Comparison of ENCODE assay signal across 10 mouse cellular contexts in the genomic region with DNA sequence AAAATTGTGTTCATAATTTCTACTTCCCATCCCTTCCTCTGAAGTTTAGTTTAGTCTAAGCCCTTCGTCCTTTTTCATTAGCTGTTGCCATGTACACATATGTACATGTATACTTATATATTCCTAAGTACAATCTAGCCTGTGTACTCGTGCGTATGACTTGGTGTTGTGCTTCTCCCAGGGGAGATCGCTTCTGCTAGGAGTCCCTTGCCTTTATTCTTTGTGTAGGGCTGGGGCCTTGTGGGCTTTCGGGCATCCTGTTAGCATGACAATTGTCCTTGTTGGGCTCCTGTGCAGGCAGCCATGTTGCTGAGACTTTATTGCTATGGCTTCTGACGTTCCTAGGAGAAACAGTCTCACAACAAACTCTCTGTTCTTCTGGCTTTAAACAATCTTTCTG. TPM values are rescaled to one million over a fixed set of nuclear protein-coding genes. Genes with fewer than 3 reads are reported as not detected.
DNase-seq lines count a peak whose midpoint lies in the region; ATAC-seq and TF ChIP-seq lines count a peak whose summit lies in the region.
"Had no signal": no experiment of that assay in that cellular context is flagged by ENCODE, and none has a peak within 500 bp of the region (broad histone marks: within the 10 kb centered on the region; RNA-seq: fewer than 3 reads in every experiment).

No protein-coding gene starts in this region.

- no peak for ATAC-seq in intestine, embryonic 15.5 days
- ATAC-seq in intestine, postnatal 0 days = no peak
- no peak for ATAC-seq in embryonic facial prominence, embryonic 14.5 days (ENCODE audit: low read depth)
- no peak for ATAC-seq in stomach, embryonic 16.5 days (ENCODE audit: insufficient read depth, low FRiP score)

- DNase-seq in spleen, postnatal 36 days (ENCODE audit: low spot score in 2 of 2) = peak; percentile 7 to 27
- DNase-seq in spleen, postnatal 10 days (ENCODE audit: low spot score in 2 of 2) = no peak
- DNase-seq in embryonic facial prominence, embryonic 14.5 days (ENCODE audit: low spot score) = peak; percentile 35
- no peak for DNase-seq in spleen, adult 18-20 months
- DNase-seq in thymus, postnatal 25 days = no peak
- DNase-seq: right cerebral cortex, adult 18-20 months had no signal

- TF ChIP-seq CTCF in intestine, postnatal 0 days (IDR thresholded peaks at IDR 0.05; ENCODE audit: low read depth) = no peak

- no peak overlapping the region for H3K4me3 ChIP-seq in intestine, embryonic 15.5 days (replicated peaks)
- H3K4me3 ChIP-seq in intestine, postnatal 0 days (ENCODE audit: low read depth, low read length) = no peak overlapping the region
- H3K4me3 ChIP-seq in embryonic facial prominence, embryonic 14.5 days (ENCODE audit: low read depth, low read length) = peak overlapping the region; percentile 38; the same call in 1 of the 2 replicates
- no peak overlapping the region for H3K4me3 ChIP-seq in stomach, embryonic 16.5 days (replicated peaks; ENCODE audit: low read length)

- H3K4me2 ChIP-seq in intestine, embryonic 15.5 days (replicated peaks) = peak overlapping the region; percentile 67; the same call in 1 of the 2 replicates
- no peak overlapping the region for H3K4me2 ChIP-seq in intestine, postnatal 0 days (replicated peaks; ENCODE audit: low read depth)
- peak overlapping the region; percentile 67 for H3K4me2 ChIP-seq in embryonic facial prominence, embryonic 14.5 days (ENCODE audit: low read depth, low read length)
- H3K4me2 ChIP-seq in stomach, embryonic 16.5 days (ENCODE audit: low read depth, low read length) = peak overlapping the region; percentile 32

- WGBS in intestine, embryonic 15.5 days = 41% methylated on average over 6 of the region's 6 CpGs
- 50% methylated on average over 6 of the region's 6 CpGs for WGBS in intestine, postnatal 0 days
- WGBS in embryonic facial prominence, embryonic 14.5 days = 27% methylated on average over 6 of the region's 6 CpGs
- WGBS in stomach, embryonic 16.5 days = 43% methylated on average over 6 of the region's 6 CpGs

- no peaks in the 10 kb centered on the region for H3K27me3 ChIP-seq in intestine, embryonic 15.5 days (replicated peaks)
- no peaks in the 10 kb centered on the region for H3K27me3 ChIP-seq in intestine, postnatal 0 days (replicated peaks; ENCODE audit: control insufficient read depth, insufficient read depth, low read length)
- no peaks in the 10 kb centered on the region for H3K27me3 ChIP-seq in embryonic facial prominence, embryonic 14.5 days (replicated peaks; ENCODE audit: control insufficient read depth, insufficient read depth, low read length)
- no peaks in the 10 kb centered on the region for H3K27me3 ChIP-seq in stomach, embryonic 16.5 days (ENCODE audit: control insufficient read depth, insufficient read depth, low read length)

- H3K27ac ChIP-seq in intestine, embryonic 15.5 days = no peak overlapping the region
- H3K27ac ChIP-seq in intestine, postnatal 0 days (ENCODE audit: low read depth, low read length) = no peak overlapping the region
- H3K27ac ChIP-seq in embryonic facial prominence, embryonic 14.5 days (replicated peaks; ENCODE audit: low read depth, low read length) = peak overlapping the region; percentile 24; the same call in 1 of the 2 replicates
- H3K27ac ChIP-seq in stomach, embryonic 16.5 days (ENCODE audit: low read length) = no peak overlapping the region

- H3K9ac ChIP-seq in intestine, embryonic 15.5 days = no peak overlapping the region
- no peak overlapping the region for H3K9ac ChIP-seq in intestine, postnatal 0 days (ENCODE audit: low read depth, low read length)
- 0 out of 2 replicates have a peak overlapping the region, but pooled peaks have one; percentile 5 for H3K9ac ChIP-seq in embryonic facial prominence, embryonic 14.5 days (ENCODE audit: low read depth, low read length)
- H3K9ac ChIP-seq in stomach, embryonic 16.5 days (ENCODE audit: low read length) = no peak overlapping the region

- peaks cover 6% of the 10 kb centered on the region; the same call in 1 of the 2 replicates for H3K4me1 ChIP-seq in intestine, embryonic 15.5 days (replicated peaks)
- no peaks in the 10 kb centered on the region; the same call in 1 of the 2 replicates for H3K4me1 ChIP-seq in intestine, postnatal 0 days (replicated peaks; ENCODE audit: control insufficient read depth, insufficient read depth, low read length)
- 0 out of 2 replicates have a peak, but pooled peaks cover 2% of the 10 kb centered on the region for H3K4me1 ChIP-seq in embryonic facial prominence, embryonic 14.5 days (ENCODE audit: control insufficient read depth, insufficient read depth, low read length)
- H3K4me1 ChIP-seq in stomach, embryonic 16.5 days (ENCODE audit: control insufficient read depth, insufficient read depth, low read length) = 0 out of 2 replicates have a peak, but pooled peaks cover 5% of the 10 kb centered on the region

- no peaks in the 10 kb centered on the region for H3K36me3 ChIP-seq in intestine, embryonic 15.5 days
- H3K36me3 ChIP-seq in intestine, postnatal 0 days (ENCODE audit: control insufficient read depth, insufficient read depth) = no peaks in the 10 kb centered on the region
- no peaks in the 10 kb centered on the region for H3K36me3 ChIP-seq in embryonic facial prominence, embryonic 14.5 days (ENCODE audit: control insufficient read depth, insufficient read depth, low read length)
- H3K36me3 ChIP-seq in stomach, embryonic 16.5 days (ENCODE audit: control insufficient read depth, insufficient read depth, low read length) = no peaks in the 10 kb centered on the region
- H3K36me3 ChIP-seq: G1E had no signal

- no peaks in the 10 kb centered on the region for H3K9me3 ChIP-seq in intestine, embryonic 15.5 days
- H3K9me3 ChIP-seq in intestine, postnatal 0 days (ENCODE audit: control insufficient read depth) = no peaks in the 10 kb centered on the region
- no peaks in the 10 kb centered on the region for H3K9me3 ChIP-seq in embryonic facial prominence, embryonic 14.5 days (ENCODE audit: control insufficient read depth, low read length)
- no peaks in the 10 kb centered on the region for H3K9me3 ChIP-seq in stomach, embryonic 16.5 days (replicated peaks; ENCODE audit: control insufficient read depth, low read length)
- H3K9me3 ChIP-seq: G1E had no signal

RNA-seq across cellular contexts. Expression of a gene that starts 7.1 kb away (rescaled TPM):
- polyA plus RNA-seq in intestine, embryonic 15.5 days (2015; fragmentation: Nextera tagmentation; extraction: Ambion mirVana) = 19.0 and 22.1 TPM in 2 replicates
- 27.4 and 29.5 TPM in 2 replicates for polyA plus RNA-seq in intestine, postnatal 0 days (2015; fragmentation: Nextera tagmentation; extraction: Ambion mirVana)
- polyA plus RNA-seq in embryonic facial prominence, embryonic 14.5 days (2014; fragmentation: Nextera tagmentation; extraction: Ambion mirVana) = 18.8 and 19.0 TPM in 2 replicates
- polyA plus RNA-seq in stomach, embryonic 16.5 days (2015; fragmentation: Nextera tagmentation; extraction: Ambion mirVana) = 21.2 and 23.3 TPM in 2 replicates

RNA-seq across cellular contexts. Expression of a gene that starts 10.4 kb away (rescaled TPM):
- 250 and 266 TPM in 2 replicates for polyA plus RNA-seq in intestine, embryonic 15.5 days (2015; fragmentation: Nextera tagmentation; extraction: Ambion mirVana)
- polyA plus RNA-seq in intestine, postnatal 0 days (2015; fragmentation: Nextera tagmentation; extraction: Ambion mirVana) = 156 and 160 TPM in 2 replicates
- 272 and 274 TPM in 2 replicates for polyA plus RNA-seq in embryonic facial prominence, embryonic 14.5 days (2014; fragmentation: Nextera tagmentation; extraction: Ambion mirVana)
- polyA plus RNA-seq in stomach, embryonic 16.5 days (2015; fragmentation: Nextera tagmentation; extraction: Ambion mirVana) = 228 and 245 TPM in 2 replicates

RNA-seq across cellular contexts. Expression of a gene that starts 28.7 kb away (rescaled TPM):
- polyA plus RNA-seq in intestine, embryonic 15.5 days (2015; fragmentation: Nextera tagmentation; extraction: Ambion mirVana) = 3.9 and 4.1 TPM in 2 replicates
- 1.4 and 1.6 TPM in 2 replicates for polyA plus RNA-seq in intestine, postnatal 0 days (2015; fragmentation: Nextera tagmentation; extraction: Ambion mirVana)
- polyA plus RNA-seq in embryonic facial prominence, embryonic 14.5 days (2014; fragmentation: Nextera tagmentation; extraction: Ambion mirVana) = 5.9 and 6.7 TPM in 2 replicates
- polyA plus RNA-seq in stomach, embryonic 16.5 days (2015; fragmentation: Nextera tagmentation; extraction: Ambion mirVana) = 4.4 and 5.9 TPM in 2 replicates

Comparison
In these comparisons a context has a peak if more than half of its experiments do, and no peak if none do; other contexts are left out.
1. DNase-seq: peak in spleen, postnatal 36 days (2 of 2) and embryonic facial prominence, embryonic 14.5 days (single experiment); none in spleen, postnatal 10 days (0 of 2), spleen, adult 18-20 months (0 of 2) and thymus, postnatal 25 days (single experiment).